Mouse (Mus musculus): ENCODE results near the gene Olfr1284. TPM values are rescaled to one million over a fixed set of nuclear protein-coding genes. Genes with fewer than 3 reads are reported as not detected.
"Not testable (repeated sequence)": the region's sequence is repeated elsewhere in the genome, so short reads cannot be mapped to it uniquely, and the experiment has no call there.

Olfr1284 gene
- not detected for total RNA-seq (2021)

DNA sequence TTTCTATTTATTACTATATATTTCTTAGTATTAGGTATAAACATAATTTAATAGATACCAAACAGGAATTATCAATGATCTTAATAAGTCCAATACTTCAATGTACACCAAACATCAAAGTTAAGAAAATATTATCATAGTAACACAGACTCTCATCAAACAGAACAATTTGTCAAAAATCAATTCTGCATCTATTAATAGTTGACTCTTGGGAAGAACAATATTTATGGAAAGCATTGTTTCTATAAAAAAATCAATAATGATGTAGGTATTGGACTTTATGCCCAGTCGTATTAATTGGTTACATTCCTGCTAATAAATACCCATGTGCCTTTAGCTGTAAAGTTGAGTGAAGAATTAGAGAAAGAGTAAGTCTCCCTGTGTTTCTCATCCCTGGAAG, at the start of gene Olfr1284:
Gene Olfr1284 (plus strand): TSS at position 301 of the 400 bp plus-strand sequence.
- no peak for DNase-seq
- intact Hi-C loops (cut with DNase I), result no loop called here

DNA sequence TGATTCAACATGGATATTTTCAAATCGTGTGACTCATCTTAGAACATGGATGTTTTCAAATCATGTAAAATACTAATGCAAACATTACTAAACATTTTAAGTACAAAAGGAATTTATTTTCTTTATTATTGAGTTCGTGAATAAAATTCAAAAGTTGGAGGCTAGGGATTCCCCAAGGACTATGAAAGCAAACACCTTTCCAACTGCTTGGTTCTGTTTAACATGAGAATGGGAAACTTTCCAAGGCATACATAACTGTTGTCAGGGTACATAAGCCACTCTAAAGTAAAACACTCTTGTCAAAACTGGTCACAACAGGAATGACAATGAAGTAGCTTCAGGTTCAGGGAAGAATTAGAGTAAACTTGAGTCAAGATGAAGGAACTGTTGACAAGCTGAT, 49.1 kb upstream of the Olfr1284 start, which contains the start of gene Olfr1281:
Gene Olfr1281 (plus strand): TSS at position 301 of the 400 bp plus-strand sequence.
- DNase-seq, result no peak
- intact Hi-C loops (cut with DNase I), result no loop called here

DNA sequence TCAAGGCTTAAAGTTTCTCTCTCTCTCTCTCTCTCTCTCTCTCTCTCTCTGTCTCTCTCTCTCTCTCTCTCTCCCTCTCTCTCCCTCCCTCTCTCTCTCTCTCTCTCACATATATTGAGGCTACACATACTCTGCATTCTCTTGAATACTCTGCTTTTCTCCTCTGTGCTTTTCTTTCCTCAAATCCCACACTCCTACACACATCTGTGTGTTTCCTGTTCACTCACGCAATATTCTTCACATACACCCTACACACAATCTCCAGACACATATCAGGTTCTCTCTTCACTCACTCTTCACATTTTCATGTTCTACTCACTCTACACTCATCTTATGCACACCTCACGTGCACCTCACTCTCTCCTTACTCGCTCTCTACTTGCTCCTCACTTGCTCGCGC, 41.6 kb upstream of the Olfr1284 start:
- intact Hi-C loops (cut with DNase I); DNase-seq: not testable (repeated sequence)

DNA sequence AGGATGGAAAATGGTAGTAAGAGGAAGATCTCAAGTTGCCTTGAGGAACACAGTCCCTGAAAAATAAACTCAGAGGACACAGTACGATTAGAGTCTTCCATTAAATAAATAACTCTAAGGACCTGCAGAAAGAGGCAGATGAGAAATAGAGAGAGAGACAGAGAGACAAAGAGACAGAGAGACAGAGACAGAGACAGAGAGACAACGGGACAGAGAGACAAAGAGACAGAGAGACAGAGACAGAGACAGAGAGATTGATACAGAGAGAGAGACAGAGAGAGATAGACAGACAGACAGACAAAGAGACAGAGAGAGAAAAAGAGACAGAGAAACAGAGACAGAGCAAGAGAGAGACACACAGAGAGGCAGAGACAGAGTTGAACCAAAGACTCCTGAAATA, 39.3 kb upstream of the Olfr1284 start, which contains the start of gene Olfr1282:
Gene Olfr1282 (minus strand): TSS at position 101 of the 400 bp plus-strand sequence.
- no peak for DNase-seq

DNA sequence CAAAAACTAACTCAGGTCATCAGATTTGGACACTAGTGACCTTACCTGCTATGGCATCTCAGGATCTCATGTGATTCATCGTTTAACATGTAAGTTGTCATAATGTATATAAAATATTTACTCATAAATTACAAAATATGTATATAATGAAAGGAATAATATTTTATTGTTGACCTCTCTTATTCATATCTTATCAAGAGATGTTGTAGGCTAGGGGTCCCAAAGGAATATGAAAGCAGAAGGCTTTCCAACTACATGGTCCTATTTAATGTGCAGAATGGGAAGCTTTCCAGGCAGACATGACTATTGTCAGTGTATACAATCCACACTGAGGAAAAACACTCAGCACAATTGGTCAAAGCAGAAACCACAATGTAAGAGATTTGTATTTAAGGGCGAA, 8.8 kb upstream of the Olfr1284 start, which contains the start of gene Olfr1283:
Gene Olfr1283 (plus strand): TSS at position 301 of the 400 bp plus-strand sequence.
- no peak for DNase-seq
- intact Hi-C loops (cut with DNase I), result no loop called here

More for the DNA sequence above, 39.3 kb upstream of the Olfr1284 start, which contains the start of gene Olfr1282:
- intact Hi-C loops (cut with DNase I), result no loop called here

DNA sequence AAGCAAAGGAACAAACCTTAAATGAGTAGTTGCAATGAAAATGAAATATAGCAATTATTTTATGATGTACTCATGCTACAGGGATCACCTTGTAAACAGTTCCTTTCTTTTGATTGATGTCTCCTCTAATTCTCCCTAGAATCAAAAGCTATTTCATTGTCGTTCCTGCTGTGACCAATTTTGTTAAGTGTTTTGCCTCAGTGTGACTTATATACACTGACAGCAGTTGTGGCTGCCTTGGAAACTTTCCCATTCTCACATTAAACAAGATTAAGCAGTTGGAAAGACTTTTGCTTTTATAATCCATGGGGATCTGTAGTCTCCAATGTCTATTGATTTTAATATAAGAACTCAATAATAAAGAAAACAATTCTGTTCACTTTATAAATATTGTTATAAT, 47.6 kb downstream of the Olfr1284 start, which contains the start of gene Olfr1286:
Gene Olfr1286 (minus strand): TSS at position 185 of the 400 bp plus-strand sequence.
- no peak for DNase-seq
- intact Hi-C loops (cut with DNase I), result no loop called here

Other genes starting within 250 kb of the Olfr1284 start
- gene Gm15130, start 222.6 kb upstream of the Olfr1284 start, total RNA-seq (2021), result not detected
- not detected for gene 4930430A15Rik, start 145.9 kb upstream of the Olfr1284 start, total RNA-seq (2021)
- gene Olfr1275, start 140.2 kb upstream of the Olfr1284 start, total RNA-seq (2021), result not detected
- not detected for gene Olfr1276, start 121.0 kb upstream of the Olfr1284 start, total RNA-seq (2021)
- not detected for gene Olfr1277, start 101.4 kb upstream of the Olfr1284 start, total RNA-seq (2021)
- gene Olfr1278, start 85.4 kb upstream of the Olfr1284 start, total RNA-seq (2021), result not detected
- not detected for gene Olfr1279, start 74.9 kb upstream of the Olfr1284 start, total RNA-seq (2021)
- not detected for gene Olfr1280, start 61.5 kb upstream of the Olfr1284 start, total RNA-seq (2021)
- not detected for gene Olfr1281, start 49.0 kb upstream of the Olfr1284 start, total RNA-seq (2021)
- gene Olfr1282, start 39.4 kb upstream of the Olfr1284 start, total RNA-seq (2021), result not detected
- not detected for gene Olfr1283, start 8.7 kb upstream of the Olfr1284 start, total RNA-seq (2021)
- gene Olfr1286, start 47.6 kb downstream of the Olfr1284 start, total RNA-seq (2021), result not detected
- gene Olfr1287, start 73.6 kb downstream of the Olfr1284 start, total RNA-seq (2021), result not detected
- not detected for gene Olfr1288, start 98.6 kb downstream of the Olfr1284 start, total RNA-seq (2021)
- not detected for gene Olfr1289, start 105.3 kb downstream of the Olfr1284 start, total RNA-seq (2021)
- not detected for gene Olfr1290, start 118.3 kb downstream of the Olfr1284 start, total RNA-seq (2021)
- gene Olfr1291-ps1, start 121.7 kb downstream of the Olfr1284 start, total RNA-seq (2021), result not detected
- not detected for gene Olfr1293-ps, start 149.7 kb downstream of the Olfr1284 start, total RNA-seq (2021)
- gene Olfr1294, start 164.8 kb downstream of the Olfr1284 start, total RNA-seq (2021), result not detected
- not detected for gene Olfr1295, start 194.2 kb downstream of the Olfr1284 start, total RNA-seq (2021)